Mouse (Mus musculus) heart, postnatal 0 days (tissue): Measurements from ENCODE around the gene Ahnak.

Experiments used
- CTCF ChIP-seq: IDR thresholded peaks from 2 replicates; pipeline ENCODE4 v1.5.1; 2016; ENCODE audit warnings: antibody characterized with exemption, control low read depth, low read depth
- EP300 ChIP-seq: IDR thresholded peaks from 2 replicates; pipeline ENCODE4 v1.6.1; 2016; ENCODE audit warnings: antibody characterized with exemption, low read depth

DNA sequence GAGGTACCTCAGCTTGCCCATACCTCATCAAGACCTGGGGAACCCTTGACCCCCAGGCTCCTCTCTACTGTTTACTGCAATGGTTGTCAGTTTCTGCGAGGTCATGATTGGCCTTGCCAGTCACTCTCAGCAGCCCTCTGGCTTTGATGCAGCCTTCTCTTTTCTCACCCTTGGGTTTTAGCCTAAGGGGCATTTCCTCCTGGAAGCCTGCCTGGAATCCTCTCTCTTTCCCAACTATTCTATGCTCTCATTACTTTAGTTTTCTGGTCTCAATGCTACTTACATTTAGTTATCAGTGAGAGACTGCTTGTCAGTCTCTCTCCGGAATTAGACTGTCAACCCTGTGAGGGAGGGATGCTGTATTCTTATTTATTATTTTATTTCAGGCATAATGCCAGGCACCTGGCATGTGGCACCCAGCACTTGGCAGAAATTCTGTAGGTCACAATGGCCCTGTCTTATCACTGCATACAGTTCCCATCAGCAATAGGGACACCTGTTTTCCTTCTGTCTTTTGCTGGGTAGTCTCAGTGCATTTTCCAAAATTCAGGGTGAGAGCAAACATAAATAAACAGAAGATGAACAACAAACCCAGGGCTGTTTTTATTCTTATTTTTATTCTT lies 40.7 kb downstream of the Ahnak start:
- no peak for TF ChIP-seq CTCF
- TF ChIP-seq EP300: no peak
